Mouse (Mus musculus) cerebellum, adult 2 months (tissue): ENCODE data around the gene Large1.

Experiments used
- CTCF ChIP-seq: fragments of 200-500 bp; IDR thresholded peaks from 2 replicates; pipeline ENCODE4 v1.5.1; 2011; ENCODE audit warnings: low read depth, mild to moderate bottlenecking, control low read depth, low read length, moderate library complexity, borderline replicate concordance; ENCODE audit not compliant: insufficient read depth
- POLR2A ChIP-seq: fragments of 200-500 bp; IDR thresholded peaks from 2 replicates; pipeline ENCODE4 v1.6.1; 2011; ENCODE audit warnings: low read length, control low read depth, borderline replicate concordance; ENCODE audit not compliant: insufficient read depth

GRCm38 (mm10) chr8:73303907-73304306 lies 49.4 kb downstream of the Large1 start:
- TF ChIP-seq CTCF (no peak), POLR2A (no peak)
